Mouse (Mus musculus) left cerebral cortex, adult 8-10 months (tissue): Measurements from ENCODE around the gene Fkbp8. TPM values are rescaled to one million over a fixed set of nuclear protein-coding genes. Genes with fewer than 3 reads are reported as not detected.

Experiments
- total RNA-seq, 4 experiments: library from RNA; stranded (reverse); gene quantifications; 2 replicates each; pipeline ENCODE4 v1.2.4; 2022

Gene Fkbp8
- total RNA-seq, 4 experiments from 2014 or later, result 419 to 440 (median 422) TPM

Other genes starting within 250 kb of the Fkbp8 start
- 10 to 100 TPM in 1 of 4 experiments, 1 to 10 TPM in 3; 9.2 to 12.1 (median 9.8) TPM for gene Homer3, start 244.9 kb upstream of the Fkbp8 start, total RNA-seq
- 10 to 100 TPM; 47.5 to 55.7 (median 51.8) TPM for gene Ddx49, start 225.2 kb upstream of the Fkbp8 start, total RNA-seq
- gene Cope, start 225.2 kb upstream of the Fkbp8 start, total RNA-seq, result 100 to 1,000 TPM; 123 to 154 (median 139) TPM
- gene Cers1, start 211.9 kb upstream of the Fkbp8 start, total RNA-seq, result 10 to 100 TPM; 83.6 to 94.5 (median 88.4) TPM
- 10 to 100 TPM in 2 of 4 experiments, 1 to 10 TPM in 2; 4.2 to 13.4 (median 7.4) TPM for gene Gdf1, start 197.9 kb upstream of the Fkbp8 start, total RNA-seq
- gene Upf1, start 174.4 kb upstream of the Fkbp8 start, total RNA-seq, result 10 to 100 TPM; 55.1 to 60.8 (median 59.2) TPM
- gene Comp, start 154.2 kb upstream of the Fkbp8 start, total RNA-seq, result 1 to 10 TPM in 1 of 4 experiments, under 1 TPM in 3; 0.20 to 1.0 (median 0.64) TPM
- 100 to 1,000 TPM; 134 to 175 (median 147) TPM for gene Crtc1, start 88.1 kb upstream of the Fkbp8 start, total RNA-seq
- 10 to 100 TPM; 39.1 to 42.8 (median 40.4) TPM for gene Klhl26, start 50.8 kb upstream of the Fkbp8 start, total RNA-seq
- 100 to 1,000 TPM; 271 to 280 (median 273) TPM for gene Tmem59l, start 40.4 kb upstream of the Fkbp8 start, total RNA-seq
- 1 to 10 TPM in 2 of 4 experiments, under 1 TPM in 2; 0.94 to 1.6 (median 1.2) TPM for gene Crlf1, start 34.6 kb upstream of the Fkbp8 start, total RNA-seq
- 100 to 1,000 TPM; 103 to 117 (median 109) TPM for gene Rex1bd, start 21.0 kb upstream of the Fkbp8 start, total RNA-seq
- 1,000 to 10,000 TPM in 1 of 4 experiments, 100 to 1,000 TPM in 3; 847 to 1,003 (median 930) TPM for gene Uba52, start 16.9 kb upstream of the Fkbp8 start, total RNA-seq
- gene Kxd1, start 232 bp downstream of the Fkbp8 start, total RNA-seq, result 10 to 100 TPM; 43.0 to 52.5 (median 47.1) TPM
- gene Ell, start 11.7 kb downstream of the Fkbp8 start, total RNA-seq, result 10 to 100 TPM; 17.6 to 25.3 (median 19.2) TPM
- gene Isyna1, start 66.6 kb downstream of the Fkbp8 start, total RNA-seq, result 10 to 100 TPM; 54.5 to 60.3 (median 56.5) TPM
- 100 to 1,000 TPM; 211 to 248 (median 234) TPM for gene Ssbp4, start 81.1 kb downstream of the Fkbp8 start, total RNA-seq
- gene Lrrc25, start 88.4 kb downstream of the Fkbp8 start, total RNA-seq, result 1 to 10 TPM in 1 of 4 experiments, under 1 TPM in 3; 0.55 to 1.3 (median 0.87) TPM
- gene Gdf15, start 104.7 kb downstream of the Fkbp8 start, total RNA-seq, result not detected
- 10 to 100 TPM; 11.2 to 17.0 (median 13.4) TPM for gene Pgpep1, start 132.7 kb downstream of the Fkbp8 start, total RNA-seq
- gene Lsm4, start 145.5 kb downstream of the Fkbp8 start, total RNA-seq, result 10 to 100 TPM; 61.5 to 65.0 (median 63.0) TPM
- gene Jund, start 171.2 kb downstream of the Fkbp8 start, total RNA-seq, result 100 to 1,000 TPM; 206 to 222 (median 214) TPM
- gene Iqcn, start 175.7 kb downstream of the Fkbp8 start, total RNA-seq, result under 1 TPM in 1 of 4 experiments, not detected in 3; 0.07 TPM
- gene Gm3336, start 190.8 kb downstream of the Fkbp8 start, total RNA-seq, result not detected
- gene Pde4c, start 196.0 kb downstream of the Fkbp8 start, total RNA-seq, result 1 to 10 TPM; 1.7 to 2.8 (median 2.2) TPM
- 100 to 1,000 TPM; 805 to 866 (median 821) TPM for gene Rab3a, start 227.0 kb downstream of the Fkbp8 start, total RNA-seq
- 10 to 100 TPM; 31.0 to 39.0 (median 32.8) TPM for gene Mpv17l2, start 233.2 kb downstream of the Fkbp8 start, total RNA-seq
- gene Pik3r2, start 249.0 kb downstream of the Fkbp8 start, total RNA-seq, result 100 to 1,000 TPM; 143 to 151 (median 149) TPM